Mouse (Mus musculus) kidney, adult 8-10 months (tissue): ENCODE measurements around the gene Hmgb2.
"Not testable (repeated sequence)": the region's sequence is repeated elsewhere in the genome, so short reads cannot be mapped to it uniquely, and the experiment has no call there.

ENCODE experiments used
- DNase-seq, 2 experiments: peaks; one replicate each; pipeline ENCODE4 v3.0.0; 2022

Hmgb2 gene

DNA sequence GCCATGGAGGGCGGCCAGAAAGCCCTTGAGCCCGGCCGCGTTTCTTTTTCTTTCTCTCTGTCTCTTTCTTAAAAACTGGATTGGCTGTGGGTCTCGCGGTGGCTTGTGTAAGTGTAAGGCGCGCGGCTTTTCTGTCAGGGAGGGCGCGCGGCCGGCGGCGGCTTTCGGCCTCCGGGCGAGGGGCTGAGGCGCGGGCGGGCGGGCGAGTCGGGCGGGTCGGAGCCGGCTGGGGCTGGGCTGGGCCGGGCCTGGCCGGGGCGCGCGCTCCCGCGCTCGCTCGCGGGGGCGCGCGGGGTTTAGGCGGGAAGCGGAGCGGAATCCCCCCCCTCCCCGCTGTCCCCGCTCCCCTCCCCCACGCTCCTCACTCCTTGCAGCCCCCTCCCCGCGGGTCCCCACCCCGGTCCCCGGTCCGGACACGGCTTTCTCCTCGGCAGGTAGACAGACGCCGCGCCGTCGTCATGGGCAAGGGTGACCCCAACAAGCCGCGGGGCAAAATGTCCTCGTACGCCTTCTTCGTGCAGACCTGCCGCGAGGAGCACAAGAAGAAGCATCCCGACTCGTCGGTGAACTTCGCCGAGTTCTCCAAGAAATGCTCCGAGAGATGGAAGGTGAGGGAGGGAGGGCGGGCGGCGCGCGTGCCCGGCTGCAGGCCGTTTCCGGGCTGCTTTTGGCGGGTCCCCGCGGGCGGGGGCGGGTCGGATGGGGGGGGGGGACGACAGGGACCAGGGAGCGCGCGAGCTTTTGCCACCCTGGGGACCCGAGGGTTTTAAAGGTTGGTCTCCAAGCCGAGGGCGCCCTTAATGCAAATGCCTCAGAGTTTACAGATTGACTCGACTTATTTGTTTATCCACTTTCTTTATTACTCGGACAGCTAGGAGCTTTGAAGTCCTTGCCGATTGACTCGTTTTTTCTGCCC is 692 bp downstream of the Hmgb2 start:
- no peak for DNase-seq

DNA sequence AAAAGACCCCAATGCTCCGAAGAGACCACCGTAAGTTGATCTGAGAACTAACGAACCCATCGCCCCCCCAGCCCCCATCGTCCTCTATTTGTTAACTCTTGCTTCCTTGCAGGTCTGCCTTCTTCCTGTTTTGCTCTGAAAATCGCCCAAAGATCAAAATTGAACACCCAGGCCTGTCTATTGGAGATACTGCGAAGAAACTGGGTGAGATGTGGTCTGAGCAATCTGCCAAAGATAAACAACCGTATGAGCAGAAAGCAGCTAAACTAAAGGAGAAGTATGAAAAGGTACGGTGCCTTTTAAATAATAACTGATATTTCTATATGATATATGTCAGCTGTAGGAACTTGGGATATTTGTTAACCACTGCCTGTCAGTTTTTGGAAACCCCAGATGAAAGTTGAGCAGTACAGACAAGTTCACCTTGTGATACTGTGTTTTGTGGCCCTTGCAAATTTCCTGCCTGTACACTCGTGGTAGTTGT is 1.5 kb downstream of the Hmgb2 start:
- DNase-seq = not testable (repeated sequence)

DNA sequence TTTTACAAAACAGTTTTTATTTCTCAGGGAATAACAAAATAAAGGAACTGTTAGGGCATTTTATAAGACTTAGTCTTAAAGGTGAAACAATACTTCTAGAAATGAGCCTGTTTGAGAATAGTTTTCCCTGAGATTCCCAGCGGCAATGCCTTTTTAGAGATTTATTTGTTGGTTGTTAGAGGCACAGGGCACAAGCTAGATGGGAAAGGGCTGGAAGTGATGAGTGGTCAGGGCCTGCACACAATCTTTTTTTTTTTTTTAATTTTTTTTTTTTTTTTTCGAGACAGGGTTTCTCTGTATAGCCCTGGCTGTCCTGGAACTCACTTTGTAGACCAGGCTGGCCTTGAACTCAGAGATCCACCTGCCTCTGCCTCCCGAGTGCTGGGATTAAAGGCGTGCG is 5.0 kb downstream of the Hmgb2 start:
- DNase-seq = not testable (repeated sequence)

DNA sequence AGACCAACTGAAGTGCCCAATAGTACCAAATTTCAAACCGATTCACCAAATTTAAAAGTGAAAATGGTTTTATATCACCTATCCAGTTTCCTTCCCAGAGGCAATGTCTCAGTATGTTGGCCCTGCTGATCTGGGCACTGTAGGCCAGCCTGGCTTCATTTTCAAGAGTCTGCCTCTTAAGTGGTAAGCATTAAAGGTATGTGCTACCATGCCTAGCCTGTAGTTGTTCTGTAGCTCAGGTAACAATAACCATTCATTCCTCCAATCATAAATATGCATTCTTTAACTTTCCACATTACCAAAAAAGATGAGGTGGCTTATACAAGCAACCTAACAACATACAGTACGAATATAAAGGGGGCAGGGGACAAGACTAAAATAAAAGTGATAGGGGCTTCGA is 6.0 kb downstream of the Hmgb2 start:
- DNase-seq = no peak

DNA sequence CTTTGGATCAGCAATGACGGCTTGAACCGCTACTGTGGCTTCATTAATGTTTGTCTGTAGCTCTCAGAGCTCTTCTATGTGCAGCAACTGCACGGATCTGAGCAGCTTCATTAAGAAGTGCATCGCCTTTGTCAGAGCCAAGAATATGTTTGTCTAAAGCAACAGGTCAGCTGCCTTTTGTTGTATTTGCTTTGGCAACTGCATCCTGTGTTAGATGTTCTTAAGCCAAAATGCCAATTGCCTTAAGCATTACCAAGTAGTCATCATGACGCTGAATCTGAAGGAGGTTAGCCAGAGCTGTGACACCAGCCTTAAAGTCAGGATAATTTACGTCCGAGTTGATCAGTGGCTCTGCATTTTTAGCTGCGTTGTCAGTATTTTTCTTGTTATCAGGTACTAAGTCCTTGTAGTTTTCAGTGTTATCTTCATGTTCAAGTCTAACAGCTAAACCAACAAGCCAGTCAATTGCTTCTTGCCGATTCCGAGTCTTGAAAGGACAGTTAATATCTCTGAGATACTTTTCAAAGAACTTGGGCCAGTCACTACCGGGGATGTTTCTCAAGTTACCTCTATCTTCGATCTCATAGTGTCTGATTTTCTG is 8.6 kb downstream of the Hmgb2 start:
- no peak for DNase-seq

DNA sequence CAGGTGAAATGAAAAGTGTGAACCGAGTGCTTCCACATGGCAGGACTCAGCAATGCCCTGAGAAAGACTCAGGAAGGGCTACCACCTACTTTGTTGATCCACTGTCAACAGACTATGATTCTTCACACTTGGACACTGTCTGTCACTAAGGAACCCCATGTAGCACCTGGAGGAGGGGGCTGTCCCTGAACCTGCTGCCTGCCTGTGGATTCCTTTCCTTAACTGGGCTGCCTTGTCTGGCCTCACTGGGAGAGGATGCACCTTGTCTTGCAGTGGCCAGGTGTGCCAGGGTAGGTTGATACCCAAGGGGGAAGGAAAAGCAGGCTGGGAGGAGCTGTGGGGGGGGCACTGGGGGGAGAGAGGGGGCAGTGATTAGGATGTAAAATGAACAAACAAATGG is 16.3 kb downstream of the Hmgb2 start:
- no peak for DNase-seq

DNA sequence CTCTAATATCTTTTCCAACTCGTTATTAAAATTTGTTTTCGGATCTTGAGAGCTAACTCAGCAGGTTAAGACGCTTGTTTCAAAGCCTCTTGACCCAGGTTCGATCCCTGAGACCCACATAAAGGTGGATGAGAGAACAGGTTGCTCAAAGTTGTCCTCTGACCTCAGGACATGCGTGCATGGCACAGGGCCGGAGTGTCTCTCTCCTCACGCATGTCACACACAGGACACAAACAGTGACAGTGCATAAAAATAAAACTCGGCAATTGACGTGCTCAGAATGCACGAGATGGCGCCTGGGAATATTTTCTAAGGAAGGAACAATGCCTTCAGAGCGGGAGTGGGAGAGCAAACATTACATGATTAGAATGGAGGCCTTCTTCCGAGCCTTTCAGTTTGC is 18.5 kb downstream of the Hmgb2 start:
- DNase-seq = no peak

DNA sequence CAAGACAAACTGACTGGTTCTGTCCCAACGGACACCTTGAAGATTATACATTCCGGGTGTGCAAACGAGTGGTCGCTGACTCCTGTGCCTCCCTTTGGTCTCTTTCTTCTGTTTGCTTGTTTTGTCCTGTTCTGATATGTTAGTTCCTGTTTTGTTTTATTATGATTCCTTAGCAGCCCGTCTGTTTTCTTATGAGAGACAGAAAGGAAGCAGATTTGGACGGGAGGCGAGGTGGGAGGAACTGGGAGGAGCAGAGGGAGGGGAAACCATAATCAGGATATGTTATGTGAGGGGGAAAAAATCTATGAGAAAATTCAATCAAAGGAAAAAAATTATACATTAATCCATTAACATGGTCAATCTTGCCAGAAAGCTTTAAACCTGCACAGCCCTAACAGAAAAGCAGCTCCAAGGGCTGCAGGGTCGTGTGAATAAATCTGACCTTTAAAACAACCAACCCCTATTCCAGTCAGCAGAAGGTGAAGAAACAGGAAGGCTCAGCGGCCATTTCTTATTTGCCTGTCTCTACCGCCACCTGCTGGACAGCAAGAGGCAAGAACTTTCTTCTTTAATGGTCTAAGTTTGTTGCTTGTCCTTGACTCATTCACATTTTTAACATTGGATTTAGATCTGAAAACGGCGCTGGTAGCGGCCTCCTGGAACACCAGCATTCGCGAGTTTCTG is 19.1 kb downstream of the Hmgb2 start:
- peak; percentile 81 to 84 for DNase-seq

DNA sequence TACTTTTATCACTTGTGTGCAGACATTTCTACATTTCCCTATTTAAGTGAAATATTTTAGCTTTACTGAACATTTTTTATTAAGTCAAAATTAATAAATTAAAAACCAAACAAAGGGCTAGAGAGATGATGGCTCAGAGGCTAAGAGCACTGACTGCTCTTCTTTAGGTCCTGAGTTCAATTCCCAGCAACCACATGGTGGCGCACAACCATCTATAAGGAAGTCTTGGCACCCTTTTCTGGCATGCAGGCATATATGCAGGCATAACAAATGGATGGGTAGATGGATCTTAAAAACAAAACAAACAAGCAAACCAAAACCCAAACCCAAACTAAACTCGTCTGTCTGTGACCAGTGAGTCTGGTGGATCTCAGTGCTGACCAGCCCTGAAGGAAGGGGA is 20.5 kb downstream of the Hmgb2 start:
- DNase-seq = no peak

DNA sequence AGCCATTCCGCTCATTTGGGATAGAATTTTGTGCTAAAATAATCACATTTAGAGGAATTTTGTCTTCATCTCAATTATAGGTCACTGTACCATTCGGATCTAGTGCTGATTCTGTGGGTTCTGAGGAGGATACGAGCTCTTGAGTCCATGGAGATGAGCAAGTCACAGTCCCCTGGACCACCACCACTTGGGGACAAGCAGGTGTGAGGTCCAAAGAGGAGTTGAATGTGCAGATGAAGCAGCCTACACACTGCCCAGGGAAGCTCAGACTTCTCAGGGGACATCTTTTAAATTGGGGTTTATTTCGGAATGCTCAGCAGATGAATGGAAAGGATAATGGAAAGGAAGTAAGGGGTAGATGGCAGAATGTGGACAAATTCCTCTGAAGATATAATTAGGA is 21.4 kb downstream of the Hmgb2 start:
- DNase-seq = no peak

DNA sequence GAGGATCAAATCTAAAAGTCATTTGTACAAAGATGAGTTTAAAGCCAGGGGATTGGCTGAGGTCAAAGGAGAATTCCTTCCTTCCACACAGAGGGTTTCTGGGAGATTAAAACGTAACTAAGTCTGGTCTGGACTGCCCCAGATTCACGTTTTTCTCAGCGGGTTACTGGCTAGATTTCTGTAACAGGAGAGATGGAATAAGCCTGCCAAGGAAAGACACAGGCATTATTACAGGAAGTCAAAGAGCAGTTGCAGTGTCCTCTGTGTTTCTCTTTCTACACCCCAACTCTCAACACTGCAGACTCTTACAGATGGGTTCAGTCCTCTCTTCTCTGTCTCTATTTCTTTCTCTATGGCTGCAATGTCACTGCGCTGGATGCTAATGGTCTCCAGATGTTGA is 22.8 kb downstream of the Hmgb2 start:
- no peak for DNase-seq

DNA sequence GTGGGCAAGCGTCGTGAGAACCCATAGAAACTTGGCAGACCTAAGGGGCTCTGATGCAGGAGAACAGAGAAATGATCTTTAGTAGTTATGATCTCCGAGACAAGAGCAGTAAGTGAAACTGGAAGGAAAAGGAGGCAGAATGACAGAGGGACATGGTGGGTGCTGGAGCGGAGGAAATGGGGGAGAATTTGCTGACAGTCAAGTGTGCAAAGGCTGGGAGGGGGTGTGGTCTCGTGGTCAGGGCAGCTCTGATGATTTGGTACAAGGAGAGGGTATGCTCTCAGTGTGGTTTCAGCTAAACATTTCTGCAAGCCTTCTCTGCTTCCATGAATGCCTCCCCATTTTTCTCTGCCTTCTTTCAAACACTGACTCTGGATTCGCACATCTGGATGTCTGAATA is 24.5 kb downstream of the Hmgb2 start:
- no peak for DNase-seq

DNA sequence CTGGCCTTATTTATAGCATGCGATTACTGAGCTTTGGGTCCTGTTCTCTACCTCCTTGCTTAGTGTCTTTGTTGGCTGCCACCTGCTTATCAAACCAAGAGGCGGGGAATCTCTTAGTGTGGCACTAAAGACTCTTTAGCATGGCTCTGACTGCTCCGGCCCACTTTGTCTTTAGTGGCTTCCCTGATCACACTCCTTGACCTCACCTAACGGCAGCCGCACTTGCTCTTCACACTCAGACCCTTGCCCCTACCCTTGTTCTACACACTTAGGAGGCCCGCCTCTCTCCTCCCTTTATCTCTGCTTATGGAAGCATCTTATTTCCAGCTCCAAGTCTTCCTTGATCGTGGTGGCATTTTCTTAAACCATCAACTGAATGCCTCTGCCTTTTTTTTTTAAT is 26.9 kb downstream of the Hmgb2 start:
- no peak for DNase-seq

DNA sequence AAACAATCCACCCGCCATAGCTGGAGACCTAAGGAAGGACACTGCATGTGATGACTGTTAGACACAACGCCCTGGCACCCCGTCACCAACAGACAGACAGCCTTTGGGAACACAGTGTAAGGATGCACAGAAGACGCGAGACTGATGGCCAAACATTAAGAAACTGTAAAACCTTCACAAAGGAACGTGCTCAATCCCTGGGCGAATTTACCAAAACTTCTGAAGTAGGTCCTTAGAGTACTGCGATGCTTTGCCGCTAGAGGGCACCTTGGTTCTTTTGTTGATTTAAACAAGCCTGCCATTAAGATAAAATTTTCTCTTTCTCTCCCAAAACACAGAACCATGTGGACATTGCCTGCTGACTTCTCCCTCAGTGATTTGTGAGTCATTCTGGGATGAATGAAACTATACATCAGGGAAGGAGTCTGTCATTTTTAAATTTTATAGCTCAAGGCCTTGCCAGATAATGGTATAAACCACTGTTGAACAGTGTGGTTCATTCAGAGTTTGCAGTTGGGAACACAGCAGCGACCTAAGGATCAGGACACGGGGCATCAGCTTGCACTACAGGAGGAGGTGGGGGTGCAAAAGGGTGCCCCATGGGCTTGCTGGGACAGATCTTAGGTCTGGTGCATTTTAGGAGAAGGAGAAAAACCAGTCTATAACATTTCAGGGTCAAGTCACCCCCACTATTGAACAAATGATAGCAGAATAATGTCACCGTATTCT is 28.6 kb downstream of the Hmgb2 start:
- DNase-seq = peak; percentile 28 to 70

DNA sequence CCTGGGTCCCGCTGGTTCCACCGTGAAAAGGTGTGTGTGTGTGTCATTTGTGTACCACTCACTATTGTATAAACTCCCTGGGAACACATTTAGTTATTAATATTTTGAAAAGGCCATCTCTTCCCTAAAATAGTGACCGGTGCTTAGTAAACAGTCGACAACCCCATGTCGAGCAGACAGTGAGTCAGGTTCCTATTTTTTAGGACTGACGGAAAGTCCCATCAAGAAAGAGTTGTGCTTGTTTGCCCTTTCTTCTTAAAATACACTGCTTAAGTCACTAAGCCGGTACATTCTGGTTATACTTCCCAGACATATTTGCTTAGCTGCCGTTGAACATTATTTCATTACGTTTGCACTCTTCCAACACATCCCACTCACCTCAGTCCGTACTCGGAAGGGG is 29.2 kb downstream of the Hmgb2 start:
- no peak for DNase-seq

DNA sequence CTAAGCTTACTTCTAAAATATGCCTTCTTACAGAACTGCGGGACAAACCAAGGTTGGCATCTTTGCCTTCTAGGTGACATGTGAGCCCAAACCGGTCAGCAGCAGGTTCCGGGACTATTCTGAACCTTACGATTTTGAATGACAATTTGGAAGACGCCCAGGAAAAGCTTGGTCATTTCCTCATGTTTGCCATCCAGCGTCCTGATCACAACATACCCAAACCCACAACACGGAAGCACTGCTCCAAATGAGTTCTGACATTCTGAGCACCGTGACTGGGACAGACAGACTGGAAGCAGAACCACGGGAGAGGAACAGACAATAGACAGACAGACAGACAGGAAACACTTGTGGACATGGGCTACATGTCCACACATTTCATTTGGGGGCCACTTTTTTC is 29.7 kb downstream of the Hmgb2 start:
- no peak for DNase-seq

DNA sequence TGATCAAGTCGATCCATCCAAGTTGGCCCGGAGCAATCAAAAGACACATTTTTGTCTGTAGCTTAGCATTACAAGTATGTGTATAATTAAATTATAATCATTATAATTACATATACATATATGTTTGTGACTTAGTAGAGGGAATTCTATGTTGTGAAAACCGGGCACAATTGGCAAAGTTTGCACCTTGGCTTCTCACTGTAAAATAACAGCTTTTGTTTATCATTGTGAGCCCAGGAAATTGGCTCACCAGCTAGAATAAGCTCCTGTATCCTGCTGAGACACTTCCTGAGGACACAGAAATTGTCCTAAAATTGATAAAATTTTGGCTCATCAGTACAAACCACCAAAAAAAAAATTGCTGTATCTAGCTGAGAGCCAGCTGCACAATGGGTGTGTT is 34.7 kb downstream of the Hmgb2 start:
- no peak for DNase-seq

DNA sequence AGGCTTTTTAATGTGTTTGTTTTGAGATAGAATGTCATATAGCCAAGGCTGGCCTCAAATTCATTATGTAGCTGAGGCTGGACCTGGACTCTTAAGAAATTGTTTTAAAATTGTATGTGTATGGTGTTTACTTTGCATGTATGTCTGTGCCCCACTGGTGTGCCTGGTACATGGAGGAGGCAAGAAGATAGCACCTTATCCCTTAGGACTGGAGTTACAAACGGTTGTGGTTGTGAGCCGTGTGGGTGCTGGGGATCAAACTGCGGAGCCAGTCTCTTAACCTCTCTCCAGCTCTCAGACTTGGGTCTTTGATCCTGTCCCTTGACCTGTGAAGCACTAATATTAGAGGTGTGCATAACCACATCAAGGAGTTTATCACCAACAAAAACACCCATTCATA is 35.1 kb downstream of the Hmgb2 start:
- no peak for DNase-seq

DNA sequence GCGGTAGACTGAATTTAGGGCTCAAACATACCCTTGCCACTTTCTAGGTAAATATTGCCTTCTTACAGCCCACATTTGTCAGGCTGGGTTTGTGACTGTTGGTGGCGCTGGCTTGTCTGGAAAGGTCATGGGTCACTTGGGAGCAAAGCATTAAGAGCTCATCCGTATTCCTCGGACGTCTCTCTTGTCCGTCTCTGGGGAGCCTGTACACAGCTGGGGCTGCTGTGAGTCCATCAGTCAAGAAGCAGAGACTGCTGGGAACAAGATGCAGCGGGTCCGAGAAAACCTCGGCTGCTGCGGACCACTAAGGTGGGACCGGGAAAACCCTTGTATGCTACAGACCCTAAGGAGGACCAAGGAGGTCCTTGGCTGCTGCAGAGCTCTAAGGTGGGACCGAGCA is 35.9 kb downstream of the Hmgb2 start:
- DNase-seq = no peak

DNA sequence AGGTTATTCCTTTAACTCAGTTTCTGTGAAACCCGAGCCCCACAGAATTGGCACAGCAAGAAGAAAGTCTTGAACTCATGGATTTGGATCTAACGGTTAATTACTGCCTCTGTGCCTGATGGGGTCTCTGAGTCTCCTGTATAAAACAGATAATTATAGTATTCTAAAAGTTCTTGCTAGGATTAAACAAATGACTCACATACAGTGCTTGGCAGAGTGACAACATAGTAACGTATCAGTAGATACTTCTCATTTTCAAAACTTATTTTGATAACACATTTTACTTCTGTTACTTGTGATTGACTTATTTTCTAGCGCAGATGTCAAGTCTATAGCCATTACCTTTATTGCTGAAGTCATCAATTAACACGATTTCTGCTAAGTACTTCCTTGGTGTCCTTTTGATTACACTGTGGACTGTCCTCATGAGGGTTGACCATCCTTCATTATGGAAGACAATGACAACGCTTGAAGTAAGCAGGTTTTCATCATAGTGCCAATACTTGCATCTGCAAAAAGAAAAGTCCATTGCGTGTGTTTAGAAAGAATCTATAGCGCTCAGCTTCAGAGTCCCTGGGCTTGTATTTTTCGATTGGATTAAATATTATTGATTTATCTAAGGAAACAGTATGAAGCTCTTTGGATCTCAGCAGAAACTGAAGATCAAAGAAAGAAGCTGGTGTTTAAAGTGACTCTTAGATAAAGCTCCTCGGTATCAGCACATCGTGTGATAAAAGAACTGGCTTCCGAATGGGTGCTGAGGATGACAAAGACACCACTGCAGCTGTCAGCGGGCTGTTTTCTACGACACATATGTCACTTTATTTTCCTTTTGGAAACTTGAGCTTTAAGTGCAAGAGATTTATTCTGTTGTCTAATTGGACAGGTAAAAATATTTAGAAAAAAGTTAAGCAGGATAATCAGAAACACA is 40.7 kb downstream of the Hmgb2 start:
- DNase-seq = no peak

DNA sequence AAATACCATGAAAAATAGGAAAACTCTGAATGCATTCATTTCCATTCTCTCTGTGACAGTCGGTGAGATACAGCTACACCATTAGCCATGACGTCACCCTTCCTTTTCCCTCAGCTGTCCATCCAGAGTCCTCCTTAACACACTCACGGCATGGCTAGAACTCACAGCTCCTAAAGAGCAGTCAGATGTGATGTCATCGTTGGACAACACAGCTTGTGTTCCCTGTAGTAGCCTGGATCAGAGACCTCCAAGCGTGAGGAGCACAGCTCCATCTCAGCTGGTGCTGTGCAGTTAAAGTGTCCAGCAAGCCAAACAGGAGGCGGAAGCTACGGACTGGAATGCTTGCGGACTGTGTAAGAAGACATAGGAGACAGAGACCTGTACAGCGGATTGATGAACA is 49.2 kb downstream of the Hmgb2 start:
- no peak for DNase-seq

DNA sequence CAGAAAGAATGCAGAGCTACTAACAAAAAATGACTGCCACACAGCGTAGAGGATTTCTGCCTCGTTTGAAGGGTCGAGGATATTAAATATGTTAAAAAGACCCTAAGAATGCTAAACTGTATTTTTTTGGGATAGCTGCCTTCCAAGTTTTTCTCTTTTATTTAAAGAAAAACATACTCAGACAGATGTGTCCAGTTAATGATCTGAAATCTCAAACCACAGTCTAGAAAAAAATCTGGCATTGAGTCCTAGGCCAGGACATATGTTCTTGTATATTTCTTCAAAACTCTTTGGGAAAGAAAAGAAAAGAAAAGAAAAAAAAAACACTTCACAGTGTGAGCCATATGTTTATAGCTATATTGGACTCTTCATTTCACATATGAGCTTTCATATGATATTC is 51.0 kb downstream of the Hmgb2 start:
- DNase-seq = no peak
